7 mouse cellular contexts compared by ENCODE assay signal in the genomic region with DNA sequence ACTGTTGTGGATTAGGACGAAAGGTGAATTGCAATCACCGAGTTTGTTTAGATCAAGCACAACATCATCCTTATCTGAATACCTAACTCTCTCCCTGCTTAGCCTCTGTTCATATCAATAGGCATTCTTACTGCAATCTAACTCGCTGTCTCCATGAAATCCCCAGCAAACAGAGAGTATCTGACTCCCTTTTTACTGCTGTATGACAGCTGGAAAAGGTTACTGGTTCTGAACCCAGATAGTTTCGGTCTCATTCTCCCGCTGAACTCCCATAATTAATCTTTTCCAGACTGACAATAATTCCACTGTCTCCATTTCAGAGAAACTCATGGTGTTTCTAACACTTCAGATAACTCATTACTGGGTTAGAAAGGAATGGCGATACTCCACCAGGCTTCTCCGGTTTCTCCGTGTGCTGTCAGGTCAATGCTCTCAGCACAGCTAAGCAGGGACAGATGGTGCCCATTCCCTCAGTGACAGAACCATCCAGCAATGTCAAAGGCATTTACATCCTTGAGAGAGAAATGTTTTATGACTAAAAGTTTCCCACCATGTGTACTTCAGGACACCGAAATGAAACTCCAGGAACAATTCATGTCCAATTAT.
DNase-seq lines count a peak whose midpoint lies in the region; ATAC-seq lines count a peak whose summit lies in the region.

No protein-coding gene starts in this region.

- peak overlapping the region; percentile 39 for H3K4me2 ChIP-seq in kidney, embryonic 15.5 days
- peak overlapping the region; percentile 30 for H3K4me2 ChIP-seq in stomach, embryonic 15.5 days

- peak; percentile 14 for DNase-seq in embryo, embryonic 9.5 days (ENCODE audit: extremely low spot score)
- DNase-seq in left cerebral cortex, adult 11 months (ENCODE audit: low spot score), result no peak
- DNase-seq in gastrocnemius, adult 8-10 months (ENCODE audit: low spot score in 2 of 2), result no peak

- H3K4me1 ChIP-seq in megakaryocyte, embryonic 14.5 days, result peaks cover 15% of the 10 kb centered on the region
- H3K4me1 ChIP-seq in kidney, embryonic 15.5 days, result peaks cover 6% of the 10 kb centered on the region
- no peaks in the 10 kb centered on the region for H3K4me1 ChIP-seq in stomach, embryonic 15.5 days

- no peaks in the 10 kb centered on the region for H3K36me3 ChIP-seq in megakaryocyte, embryonic 14.5 days (replicated peaks; ENCODE audit: low read length)
- no peaks in the 10 kb centered on the region for H3K36me3 ChIP-seq in kidney, embryonic 15.5 days
- H3K36me3 ChIP-seq in stomach, embryonic 15.5 days, result no peaks in the 10 kb centered on the region

- H3K9me3 ChIP-seq in megakaryocyte, embryonic 14.5 days, result no peaks in the 10 kb centered on the region
- no peaks in the 10 kb centered on the region for H3K9me3 ChIP-seq in kidney, embryonic 15.5 days (replicated peaks)
- H3K9me3 ChIP-seq in stomach, embryonic 15.5 days, result no peaks in the 10 kb centered on the region

- ATAC-seq in megakaryocyte, adult 5-6 weeks (ENCODE audit: poor library complexity, severe bottlenecking), result no peak; the same call in 1 of the 2 replicates
- ATAC-seq in kidney, embryonic 15.5 days (replicated peaks; ENCODE audit: low FRiP score), result peak; percentile 91
- ATAC-seq in stomach, embryonic 15.5 days (ENCODE audit: insufficient read depth, low FRiP score, low read depth), result no peak

- 25% methylated on average over 9 of the region's 9 CpGs for WGBS in kidney, embryonic 15.5 days
- WGBS in stomach, embryonic 15.5 days, result 42% methylated on average over 9 of the region's 9 CpGs

- H3K27me3 ChIP-seq in megakaryocyte, embryonic 14.5 days (replicated peaks), result no peaks in the 10 kb centered on the region
- no peaks in the 10 kb centered on the region for H3K27me3 ChIP-seq in kidney, embryonic 15.5 days
- H3K27me3 ChIP-seq in stomach, embryonic 15.5 days (replicated peaks), result no peaks in the 10 kb centered on the region

- peak overlapping the region; percentile 87 for H3K4me3 ChIP-seq in megakaryocyte, embryonic 14.5 days (replicated peaks)
- peak overlapping the region; percentile 18; the same call in 1 of the 2 replicates for H3K4me3 ChIP-seq in kidney, embryonic 15.5 days (replicated peaks)
- H3K4me3 ChIP-seq in stomach, embryonic 15.5 days (replicated peaks), result no peak overlapping the region

- no peak overlapping the region for H3K9ac ChIP-seq in kidney, embryonic 15.5 days
- no peak overlapping the region for H3K9ac ChIP-seq in stomach, embryonic 15.5 days

- H3K27ac ChIP-seq in kidney, embryonic 15.5 days, result peak overlapping the region; percentile 55
- no peak overlapping the region for H3K27ac ChIP-seq in stomach, embryonic 15.5 days
